Mouse (Mus musculus): ENCODE data around the gene Mrtfa. TPM values are rescaled to one million over a fixed set of nuclear protein-coding genes. Genes with fewer than 3 reads are reported as not detected.
A peak's percentile ranks its signal among the peaks of the same experiment; 100 is the strongest.

Mrtfa gene
- total RNA-seq, 2 experiments from 2014 or later, result 71.2 to 75.8 TPM

DNA sequence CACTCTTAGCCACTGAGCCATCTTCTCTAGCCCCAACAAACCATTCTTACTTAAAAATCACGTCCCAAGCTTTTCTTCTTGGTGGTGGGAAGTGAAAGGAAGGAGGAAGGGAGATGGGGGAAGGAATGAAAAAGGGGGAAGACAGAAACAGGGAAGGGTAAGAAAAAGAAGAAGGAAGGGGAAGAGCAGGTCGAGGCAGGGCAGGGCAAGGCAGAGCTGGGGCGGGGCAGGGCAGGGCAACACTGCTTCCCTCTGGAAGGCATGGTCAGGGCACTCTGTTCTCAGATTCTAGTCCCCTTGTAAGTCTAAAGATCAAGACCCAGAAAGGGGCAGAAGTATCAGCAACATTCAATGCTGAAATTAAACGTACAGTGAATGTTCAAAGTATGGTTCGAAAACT, 132.8 kb downstream of the Mrtfa start:
- intact Hi-C loops (cut with DNase I), result no loop called here
- Histone ChIP-seq H3K27ac (no peak overlapping the region), H3K4me3 (no peak overlapping the region)
- TF ChIP-seq CTCF (IDR thresholded peaks at IDR 0.05), result no peak
- DNase-seq (ENCODE audit: extremely low spot score in 1 of 2, low spot score in 2 of 2), result no peak

DNA sequence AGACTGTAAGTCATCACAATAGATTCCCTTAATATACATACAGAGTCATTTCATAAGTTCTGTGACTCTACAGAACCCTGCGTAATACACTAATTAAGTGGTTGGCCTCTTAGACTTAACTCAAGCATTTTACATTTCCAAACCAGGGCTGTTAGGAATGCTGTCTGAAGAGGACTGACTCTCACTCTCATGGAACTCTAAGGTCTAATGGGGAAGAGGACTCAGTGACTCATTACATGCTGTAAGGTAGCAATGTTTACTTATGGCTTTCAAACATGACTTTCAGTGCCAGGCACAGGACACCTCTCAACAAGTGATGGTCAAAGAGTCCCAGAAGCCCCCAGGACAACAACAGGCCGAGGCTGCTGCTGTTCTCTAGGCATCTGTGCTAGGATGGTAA, 135.1 kb downstream of the Mrtfa start:
- no peak overlapping the region for H3K4me3 ChIP-seq
- intact Hi-C loops (cut with DNase I), result no loop called here
- DNase-seq (ENCODE audit: extremely low spot score in 1 of 2, low spot score in 2 of 2), result no peak
- no peak overlapping the region for H3K27ac ChIP-seq
- no peak for TF ChIP-seq CTCF (IDR thresholded peaks at IDR 0.05)

DNA sequence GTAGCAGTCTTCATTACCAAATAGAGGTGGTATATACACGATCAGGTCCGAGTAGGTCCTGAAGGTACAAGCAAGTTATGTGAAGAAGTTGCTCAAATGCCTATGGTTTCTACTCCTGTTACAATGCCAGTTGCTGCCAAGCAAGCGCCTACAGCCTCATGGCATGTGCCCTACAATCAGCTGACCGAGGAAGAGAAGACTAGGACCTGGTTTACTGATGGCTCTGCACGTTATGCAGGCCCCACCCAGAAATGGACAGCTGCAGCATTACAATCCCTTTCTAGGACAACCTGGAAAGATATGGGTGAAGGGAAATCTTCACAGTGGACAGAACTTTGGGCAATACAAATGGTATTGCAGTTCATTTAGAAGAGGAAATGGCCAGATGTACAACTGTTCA, 138.1 kb downstream of the Mrtfa start:
- no peak for TF ChIP-seq CTCF (IDR thresholded peaks at IDR 0.05)
- Histone ChIP-seq H3K27ac (no peak overlapping the region), H3K4me3 (no peak overlapping the region)
- intact Hi-C loops (cut with DNase I), result no loop called here
- no peak for DNase-seq (ENCODE audit: extremely low spot score in 1 of 2, low spot score in 2 of 2)

DNA sequence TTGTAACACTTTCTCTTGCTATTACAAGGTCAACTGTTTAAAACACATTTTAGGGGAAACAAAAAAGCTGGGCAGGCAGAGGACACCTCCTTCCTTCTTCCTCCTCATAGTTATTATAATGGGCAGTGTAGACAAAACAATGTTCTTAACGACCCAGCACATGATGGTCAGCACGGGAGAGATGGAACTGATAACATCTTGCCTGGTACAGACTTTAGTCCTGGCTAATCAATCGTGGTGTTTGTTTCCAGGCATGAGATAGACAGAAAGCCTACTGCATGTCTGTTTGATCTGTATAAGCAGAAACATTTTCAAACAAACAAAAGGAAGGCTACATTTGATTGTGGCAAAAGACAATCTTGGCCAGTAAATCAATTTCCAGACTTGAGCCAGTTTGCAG, 140.1 kb downstream of the Mrtfa start:
- TF ChIP-seq CTCF (IDR thresholded peaks at IDR 0.05), result no peak
- H3K27ac ChIP-seq, result no peak overlapping the region
- intact Hi-C loops (cut with DNase I), result no loop called here
- no peak for DNase-seq (ENCODE audit: extremely low spot score in 1 of 2, low spot score in 2 of 2)
- no peak overlapping the region for H3K4me3 ChIP-seq

DNA sequence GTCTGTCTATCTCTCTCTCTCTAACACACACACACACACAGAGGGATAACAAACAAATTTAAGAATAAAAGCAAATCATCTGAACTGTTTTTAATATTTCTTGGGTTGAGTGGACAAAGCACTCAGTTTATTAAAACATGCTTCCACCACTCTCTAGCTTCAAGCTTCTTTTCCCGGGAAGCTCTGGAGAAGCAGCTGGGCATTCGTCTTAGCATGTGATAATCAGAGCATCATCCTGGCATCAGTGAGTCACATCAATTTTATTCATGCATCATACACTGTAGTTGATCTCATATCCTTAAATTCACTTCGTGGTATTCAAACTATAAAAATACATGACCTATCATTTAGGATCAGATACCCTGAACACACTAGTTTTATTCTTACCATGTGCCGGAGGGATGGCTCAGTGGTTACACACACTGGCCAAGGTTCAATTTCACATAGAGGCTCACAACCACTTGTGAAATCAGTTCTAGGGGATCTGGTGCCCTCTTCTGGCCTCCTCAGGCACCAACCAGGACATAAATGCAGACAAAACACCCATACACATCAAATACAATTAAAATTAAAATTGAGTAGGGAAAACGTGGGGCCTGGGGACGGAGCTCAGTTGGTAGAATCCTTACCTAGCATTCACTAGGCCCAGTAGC, 141.0 kb downstream of the Mrtfa start:
- Histone ChIP-seq H3K27ac (no peak overlapping the region), H3K4me3 (no peak overlapping the region)
- intact Hi-C loops (cut with DNase I), result no loop called here
- DNase-seq (ENCODE audit: extremely low spot score in 1 of 2, low spot score in 2 of 2), result no peak
- TF ChIP-seq CTCF (IDR thresholded peaks at IDR 0.05), result peak; percentile 61

DNA sequence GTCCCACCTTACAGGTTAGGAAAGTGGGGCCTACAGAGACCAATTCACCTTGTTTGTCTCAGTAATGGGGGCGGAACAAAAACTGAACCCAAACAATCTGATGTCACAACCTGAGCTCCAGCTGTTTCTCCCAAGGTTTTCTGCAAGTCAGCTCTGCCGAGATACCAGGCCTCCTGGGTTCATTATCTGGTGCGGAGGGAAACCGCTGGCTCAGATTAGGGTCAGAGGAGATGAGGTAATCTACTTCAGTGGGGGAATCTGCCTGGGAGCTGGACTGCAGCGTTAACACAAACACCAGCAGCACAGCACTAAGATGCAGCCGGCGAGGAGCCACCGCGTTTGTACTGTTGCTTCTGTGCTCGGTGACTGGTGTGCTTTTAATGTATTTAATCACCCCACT, 143.1 kb downstream of the Mrtfa start:
- Histone ChIP-seq H3K27ac (no peak overlapping the region), H3K4me3 (no peak overlapping the region)
- no peak for TF ChIP-seq CTCF (IDR thresholded peaks at IDR 0.05)
- no peak for DNase-seq (ENCODE audit: extremely low spot score in 1 of 2, low spot score in 2 of 2)
- intact Hi-C loops (cut with DNase I), result no loop called here

DNA sequence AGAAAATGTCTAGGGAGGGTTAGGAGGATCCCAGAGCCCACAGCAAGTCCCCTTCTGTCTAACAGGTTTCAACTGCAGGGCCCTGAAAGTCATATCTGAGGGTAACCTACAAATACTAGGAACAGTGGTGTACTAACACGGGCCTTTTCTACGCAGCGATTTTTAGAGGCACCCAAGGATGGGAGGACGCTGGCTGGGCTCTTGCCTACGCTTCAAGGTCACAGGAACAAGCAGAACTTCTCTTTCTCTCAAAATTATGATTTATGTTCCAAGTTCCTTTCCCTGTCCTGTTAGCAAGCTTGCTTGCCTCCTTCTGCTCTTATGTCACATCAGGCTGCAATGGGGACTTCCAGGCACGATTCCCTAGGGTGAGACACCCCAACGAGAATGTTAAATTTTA, 144.5 kb downstream of the Mrtfa start:
- TF ChIP-seq CTCF (IDR thresholded peaks at IDR 0.05), result no peak
- Histone ChIP-seq H3K4me3 (no peak overlapping the region), H3K27ac (no peak overlapping the region)
- intact Hi-C loops (cut with DNase I), result no loop called here
- no peak for DNase-seq (ENCODE audit: extremely low spot score in 1 of 2, low spot score in 2 of 2)

DNA sequence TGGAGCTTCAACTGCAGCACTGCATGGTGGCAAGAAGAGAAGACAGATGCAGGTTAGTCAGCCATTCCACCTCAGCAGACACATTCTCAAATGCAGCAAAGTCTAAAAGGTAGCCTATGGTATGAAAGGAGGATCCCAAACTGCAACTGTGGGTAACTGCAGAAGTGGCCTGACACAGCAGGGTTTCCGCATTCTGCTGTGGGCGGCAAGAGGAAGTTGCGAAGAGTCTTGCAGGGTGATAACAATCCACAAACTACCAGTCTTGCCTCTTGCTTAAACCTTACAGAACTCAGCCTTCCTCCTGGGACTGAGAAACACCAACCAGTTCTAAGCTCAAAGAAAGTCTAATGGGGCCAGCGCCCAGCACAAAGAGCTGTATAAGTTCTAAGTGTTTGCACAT, 145.2 kb downstream of the Mrtfa start:
- Histone ChIP-seq H3K27ac (no peak overlapping the region), H3K4me3 (no peak overlapping the region)
- no peak for TF ChIP-seq CTCF (IDR thresholded peaks at IDR 0.05)
- no peak for DNase-seq (ENCODE audit: extremely low spot score in 1 of 2, low spot score in 2 of 2)
- intact Hi-C loops (cut with DNase I), result no loop called here

DNA sequence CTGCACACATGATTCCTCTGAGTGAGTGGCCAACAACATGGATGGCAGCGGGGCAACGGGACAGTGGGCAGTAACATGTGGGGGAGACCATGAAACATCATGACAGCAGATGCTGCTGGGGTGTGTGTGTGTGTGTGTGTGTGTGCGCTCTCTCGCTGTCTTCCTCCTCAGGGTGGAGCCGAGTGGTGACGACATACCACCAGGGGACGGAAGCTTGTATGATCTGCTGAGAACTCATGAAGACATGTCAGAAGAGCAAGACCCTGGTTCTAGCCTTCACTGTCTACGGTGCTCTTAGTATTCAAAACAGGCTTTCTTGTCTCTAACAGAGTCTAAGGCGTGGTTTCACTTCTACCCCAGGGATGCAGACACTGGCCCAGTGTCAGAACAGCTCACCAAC, 146.1 kb downstream of the Mrtfa start:
- H3K27ac ChIP-seq, result no peak overlapping the region

DNA sequence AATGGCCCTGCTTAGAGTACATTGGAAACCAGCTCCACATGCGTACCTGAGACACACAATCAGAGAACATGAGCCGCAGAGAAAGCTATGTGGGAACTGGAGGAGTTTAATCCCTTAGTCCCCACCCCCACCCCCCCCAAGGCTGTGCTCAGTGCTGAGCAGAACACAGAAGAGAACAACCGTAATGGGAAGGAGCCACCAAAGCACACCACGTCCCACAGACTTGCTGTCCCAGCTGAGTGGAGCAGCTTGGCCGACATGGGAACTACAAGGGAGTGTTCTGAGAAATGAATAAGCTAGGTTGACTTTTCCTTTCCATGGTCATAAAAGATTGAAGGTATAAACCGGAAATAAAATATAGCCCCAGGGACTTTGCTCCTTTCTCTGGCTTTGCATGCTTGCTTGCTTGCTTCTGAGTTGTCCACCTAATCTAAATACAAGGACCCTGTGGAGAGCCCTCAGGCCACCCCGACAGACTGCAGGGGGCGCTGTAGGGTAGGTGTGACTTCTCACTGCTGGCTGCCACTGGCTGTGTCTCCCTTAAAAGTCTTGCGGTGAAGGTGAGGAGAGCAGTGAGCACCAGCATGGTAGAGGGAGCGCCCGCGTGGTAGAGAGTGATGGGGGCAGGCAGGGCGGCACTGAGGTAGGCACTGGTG, 148.2 kb downstream of the Mrtfa start:
- DNase-seq (ENCODE audit: extremely low spot score in 1 of 2, low spot score in 2 of 2), result no peak
- Histone ChIP-seq H3K27ac (no peak overlapping the region), H3K4me3 (no peak overlapping the region)
- TF ChIP-seq CTCF (IDR thresholded peaks at IDR 0.05), result peak; percentile 41
- intact Hi-C loops (cut with DNase I), result no loop called here

More for the DNA sequence above, 146.1 kb downstream of the Mrtfa start:
- intact Hi-C loops (cut with DNase I), result no loop called here
- no peak overlapping the region for H3K4me3 ChIP-seq
- DNase-seq (ENCODE audit: extremely low spot score in 1 of 2, low spot score in 2 of 2), result no peak
- TF ChIP-seq CTCF (IDR thresholded peaks at IDR 0.05), result no peak

DNA sequence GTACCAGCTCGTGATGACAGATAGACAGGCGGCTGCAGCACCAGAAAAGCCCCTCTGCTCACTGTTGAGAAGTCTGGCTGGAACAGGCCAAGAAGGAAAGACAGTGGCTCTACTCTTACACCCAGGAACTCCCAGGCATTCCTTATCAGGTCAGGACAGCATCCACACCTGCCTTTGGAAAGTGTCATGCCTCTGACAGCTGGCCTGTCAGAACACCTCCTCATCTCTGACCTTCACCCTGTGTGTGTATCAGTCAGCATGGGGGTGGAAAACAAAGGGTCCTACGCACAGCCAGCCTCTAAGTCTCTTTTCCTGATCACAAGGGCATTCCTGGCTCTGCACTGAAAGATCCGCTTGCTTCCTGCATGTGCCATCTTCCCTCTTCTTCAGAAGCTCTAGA, 148.8 kb downstream of the Mrtfa start:
- Histone ChIP-seq H3K4me3 (no peak overlapping the region), H3K27ac (no peak overlapping the region)
- intact Hi-C loops (cut with DNase I), result no loop called here
- DNase-seq (ENCODE audit: extremely low spot score in 1 of 2, low spot score in 2 of 2), result no peak
- TF ChIP-seq CTCF (IDR thresholded peaks at IDR 0.05), result no peak

DNA sequence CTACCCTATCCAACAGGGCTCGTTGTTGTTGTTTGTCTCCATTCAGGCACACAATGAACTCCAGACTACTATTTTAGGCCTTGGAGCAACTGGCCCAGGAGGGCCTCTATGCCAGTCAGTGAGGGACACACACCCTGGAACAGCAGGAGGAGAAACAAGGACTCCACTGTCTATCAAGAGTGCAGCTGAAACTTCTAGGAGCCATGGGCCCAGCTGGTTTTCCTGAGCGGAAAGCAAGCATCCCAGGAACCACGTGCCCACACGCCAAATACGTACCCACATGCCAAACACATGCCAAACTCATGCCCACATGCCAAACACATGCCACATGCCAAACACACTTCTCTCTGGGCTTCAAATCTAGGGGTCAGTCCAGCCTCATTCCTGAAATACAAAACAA, 152.1 kb downstream of the Mrtfa start:
- no peak for TF ChIP-seq CTCF (IDR thresholded peaks at IDR 0.05)
- intact Hi-C loops (cut with DNase I), result no loop called here
- Histone ChIP-seq H3K4me3 (no peak overlapping the region), H3K27ac (0 out of 2 replicates have a peak overlapping the region, but pooled peaks have one; percentile 40)
- DNase-seq (ENCODE audit: extremely low spot score in 1 of 2, low spot score in 2 of 2), result no peak
